Mouse (Mus musculus): ENCODE results near the gene Alkbh1.

Gene Alkbh1

DNA sequence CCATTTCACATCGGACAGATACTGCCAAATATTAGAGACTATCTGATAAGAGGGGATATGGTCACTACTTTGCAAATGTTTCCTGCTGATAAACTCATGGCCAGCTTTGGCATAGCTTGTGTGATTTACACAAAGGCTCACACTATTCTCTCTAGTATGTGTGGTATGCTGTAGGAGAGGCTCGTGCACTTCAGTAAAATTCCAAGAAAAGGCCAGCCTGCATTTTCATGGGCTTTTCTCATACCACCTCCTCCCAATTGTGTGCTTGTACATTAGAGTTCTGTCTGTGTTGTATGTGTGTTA, 62.5 kb downstream of the Alkbh1 start:
- DNase-seq (ENCODE audit: low spot score), result no peak

DNA sequence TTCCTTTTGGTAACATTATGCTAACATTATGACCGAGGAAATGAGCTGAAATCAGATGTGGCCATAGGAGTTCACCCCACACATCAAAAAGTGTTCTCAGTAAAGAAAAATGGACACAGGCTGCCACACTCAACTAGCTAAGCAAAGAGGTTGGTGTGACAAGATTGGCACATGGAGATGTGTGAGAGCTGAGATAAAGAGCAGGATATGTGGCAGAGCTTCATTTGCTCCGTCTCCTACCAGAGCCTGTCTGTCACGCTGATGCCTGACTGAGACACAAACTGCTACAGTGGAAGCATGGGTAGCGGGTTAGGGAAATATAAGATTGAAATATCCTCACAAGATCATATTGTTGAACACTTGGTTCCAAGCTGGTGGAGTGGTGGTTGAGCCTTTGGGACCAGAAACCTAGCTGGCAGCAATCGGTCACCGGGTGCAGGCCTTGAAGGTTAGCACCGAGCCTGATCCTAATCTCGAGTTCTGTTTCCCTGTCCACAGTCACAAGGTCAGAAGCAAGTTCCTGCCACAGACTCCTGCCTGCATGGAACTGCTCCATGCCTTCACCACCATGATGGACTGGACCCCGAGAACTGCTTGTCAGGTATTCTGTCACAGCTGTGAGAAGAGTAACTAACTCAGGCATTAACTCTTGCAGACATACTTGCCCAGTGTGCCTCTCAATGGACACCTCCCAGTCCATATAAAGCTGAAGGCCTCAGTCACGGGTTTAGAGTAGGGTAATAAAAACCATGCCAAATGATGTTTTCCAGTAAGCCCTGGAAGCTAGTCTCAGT, 63.0 kb downstream of the Alkbh1 start:
- DNase-seq (ENCODE audit: low spot score), result no peak

DNA sequence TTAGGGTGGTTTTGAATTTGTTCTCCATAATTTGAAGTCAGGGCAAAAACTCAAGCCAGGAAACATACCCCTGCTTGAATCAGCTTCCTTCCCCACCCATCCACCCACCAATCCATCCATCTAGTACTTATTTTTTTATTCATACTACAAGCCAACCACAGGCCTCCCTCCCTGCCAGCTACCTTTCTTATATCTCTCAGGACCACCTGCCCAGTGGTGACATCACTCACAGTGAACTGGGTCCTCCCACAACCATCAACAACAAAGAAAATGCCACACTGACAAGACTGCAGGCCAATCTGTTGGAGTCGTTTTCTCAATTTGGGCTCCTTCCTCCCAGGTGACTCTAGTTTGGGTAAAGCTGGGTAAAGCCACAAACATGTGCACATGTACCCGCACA, 64.3 kb downstream of the Alkbh1 start:
- no peak for DNase-seq (ENCODE audit: low spot score)

Data from ovary, postnatal 10 days (tissue).